Mouse (Mus musculus): ENCODE measurements around the gene Ankrd17. TPM values are rescaled to one million over a fixed set of nuclear protein-coding genes. Genes with fewer than 3 reads are reported as not detected.

Gene Ankrd17
- polyA plus RNA-seq, 1 experiment from 2014 or later: 32.5 TPM

DNA sequence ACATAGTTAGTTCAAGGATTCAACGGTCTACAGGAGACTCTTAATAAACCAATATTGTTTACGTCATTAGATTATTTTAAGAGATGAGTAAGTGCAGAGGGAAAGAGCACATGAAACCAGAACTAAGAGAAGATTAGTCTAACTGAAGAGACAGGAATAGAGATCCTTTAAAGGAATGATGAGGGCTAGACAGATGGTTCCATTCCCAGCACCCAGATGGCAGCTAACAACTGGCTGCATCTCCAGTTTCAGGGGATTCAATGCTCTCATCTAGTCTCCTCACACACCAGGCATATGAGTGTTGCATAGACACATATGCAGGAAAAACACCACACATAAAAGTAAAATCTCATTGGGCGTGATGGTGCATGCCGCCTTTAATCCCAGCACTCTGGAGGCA is 133.1 kb downstream of the Ankrd17 start:
- no peak overlapping the region for H3K4me3 ChIP-seq (replicated peaks; ENCODE audit: low read length)
- H3K27me3 ChIP-seq (replicated peaks; ENCODE audit: control insufficient read depth, insufficient read depth, low read length): no peaks in the 10 kb centered on the region
- no peak for ATAC-seq
- no peak overlapping the region for H3K27ac ChIP-seq (ENCODE audit: low read length)
- no peaks in the 10 kb centered on the region for H3K4me1 ChIP-seq (replicated peaks; ENCODE audit: control insufficient read depth, insufficient read depth, low read length)
- H3K36me3 ChIP-seq (ENCODE audit: control insufficient read depth, insufficient read depth): peaks cover 28% of the 10 kb centered on the region
- H3K4me2 ChIP-seq (ENCODE audit: low read length): no peak overlapping the region
- H3K9ac ChIP-seq (replicated peaks; ENCODE audit: low read depth, low read length): no peak overlapping the region
- no peaks in the 10 kb centered on the region for H3K9me3 ChIP-seq (ENCODE audit: control insufficient read depth, low read length)
- 95% methylated on average over 4 of the region's 4 CpGs for WGBS

DNA sequence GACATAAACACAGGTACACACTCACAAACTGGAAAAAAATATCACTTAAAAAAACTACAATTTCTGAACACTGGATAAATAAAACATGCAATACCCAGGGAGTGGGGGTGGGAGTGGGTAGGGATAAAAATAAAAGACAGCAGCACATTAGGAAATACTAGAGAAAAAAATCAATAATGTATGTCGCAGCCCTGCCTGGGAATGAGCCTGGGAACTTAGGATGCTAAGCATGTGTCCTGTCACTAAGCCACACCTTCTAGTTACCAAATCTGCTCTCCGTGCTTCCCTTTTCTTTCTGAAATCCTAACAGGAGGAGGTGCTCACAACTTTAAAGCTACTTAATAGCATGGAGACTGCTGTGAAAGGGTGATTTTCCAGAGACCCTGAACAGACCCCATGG is 136.6 kb downstream of the Ankrd17 start:
- Histone ChIP-seq H3K4me1 (replicated peaks; ENCODE audit: control insufficient read depth, insufficient read depth, low read length) (no peaks in the 10 kb centered on the region), H3K4me3 (replicated peaks; ENCODE audit: low read length) (no peak overlapping the region), H3K27ac (ENCODE audit: low read length) (no peak overlapping the region), H3K9me3 (ENCODE audit: control insufficient read depth, low read length) (no peaks in the 10 kb centered on the region), H3K9ac (replicated peaks; ENCODE audit: low read depth, low read length) (no peak overlapping the region), H3K36me3 (ENCODE audit: control insufficient read depth, insufficient read depth) (peaks cover 15% of the 10 kb centered on the region), H3K4me2 (ENCODE audit: low read length) (no peak overlapping the region), H3K27me3 (replicated peaks; ENCODE audit: control insufficient read depth, insufficient read depth, low read length) (no peaks in the 10 kb centered on the region)
- 95% methylated on average over 2 of the region's 2 CpGs for WGBS
- ATAC-seq: no peak

DNA sequence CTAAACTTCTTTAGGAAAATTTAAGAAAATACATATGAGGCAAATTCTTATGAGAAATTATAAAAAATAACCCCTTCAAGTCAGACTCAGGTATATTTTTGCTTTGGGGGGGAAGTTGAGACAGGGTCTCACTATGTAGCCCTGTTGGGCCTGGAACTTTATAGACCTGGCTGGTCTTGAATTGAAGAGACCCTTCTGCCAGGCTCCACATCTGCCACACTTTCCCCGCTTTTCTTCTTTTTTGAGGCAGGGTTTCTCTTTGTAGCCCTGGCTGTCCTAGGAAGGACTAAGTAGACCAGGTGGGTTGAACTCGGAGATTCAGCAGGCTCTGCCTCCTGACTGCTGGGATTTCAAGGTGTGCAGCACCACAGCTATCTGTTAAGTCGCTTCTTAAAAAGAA is 139.7 kb downstream of the Ankrd17 start:
- Histone ChIP-seq H3K4me2 (ENCODE audit: low read length) (no peak overlapping the region), H3K4me3 (replicated peaks; ENCODE audit: low read length) (no peak overlapping the region), H3K27me3 (replicated peaks; ENCODE audit: control insufficient read depth, insufficient read depth, low read length) (no peaks in the 10 kb centered on the region), H3K9me3 (ENCODE audit: control insufficient read depth, low read length) (no peaks in the 10 kb centered on the region), H3K4me1 (replicated peaks; ENCODE audit: control insufficient read depth, insufficient read depth, low read length) (peaks cover 11% of the 10 kb centered on the region), H3K27ac (ENCODE audit: low read length) (no peak overlapping the region), H3K9ac (replicated peaks; ENCODE audit: low read depth, low read length) (no peak overlapping the region), H3K36me3 (ENCODE audit: control insufficient read depth, insufficient read depth) (peaks cover 8% of the 10 kb centered on the region)
- no peak for ATAC-seq
- 95% methylated on average over 3 of the region's 3 CpGs for WGBS

DNA sequence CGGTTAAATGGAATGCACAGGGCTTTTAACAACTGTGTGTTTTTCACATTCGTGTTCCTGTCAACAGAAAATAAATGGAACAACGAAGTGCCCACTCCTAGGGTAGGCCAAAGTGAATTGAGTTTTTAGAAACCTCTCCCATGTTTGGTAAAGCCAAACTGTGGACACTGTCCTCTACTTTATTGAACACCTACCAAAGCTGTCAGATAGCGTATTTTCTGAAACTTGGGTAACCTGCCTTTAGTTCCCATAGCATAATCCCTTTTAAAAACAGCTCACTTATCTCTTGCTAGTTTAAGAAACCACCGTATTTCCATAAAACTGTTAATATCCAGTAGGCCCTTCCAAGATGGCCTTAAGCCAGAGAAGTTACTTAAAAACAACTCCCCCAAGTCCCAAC is 141.6 kb downstream of the Ankrd17 start:
- H3K4me2 ChIP-seq (ENCODE audit: low read length): no peak overlapping the region
- peaks cover 11% of the 10 kb centered on the region for H3K4me1 ChIP-seq (replicated peaks; ENCODE audit: control insufficient read depth, insufficient read depth, low read length)
- H3K27ac ChIP-seq (ENCODE audit: low read length): no peak overlapping the region
- H3K9me3 ChIP-seq (ENCODE audit: control insufficient read depth, low read length): no peaks in the 10 kb centered on the region
- H3K27me3 ChIP-seq (replicated peaks; ENCODE audit: control insufficient read depth, insufficient read depth, low read length): no peaks in the 10 kb centered on the region
- WGBS: 89% methylated on average over 5 of the region's 5 CpGs
- no peak overlapping the region for H3K9ac ChIP-seq (replicated peaks; ENCODE audit: low read depth, low read length)
- H3K4me3 ChIP-seq (replicated peaks; ENCODE audit: low read length): no peak overlapping the region
- ATAC-seq: no peak
- H3K36me3 ChIP-seq (ENCODE audit: control insufficient read depth, insufficient read depth): peaks cover 6% of the 10 kb centered on the region

DNA sequence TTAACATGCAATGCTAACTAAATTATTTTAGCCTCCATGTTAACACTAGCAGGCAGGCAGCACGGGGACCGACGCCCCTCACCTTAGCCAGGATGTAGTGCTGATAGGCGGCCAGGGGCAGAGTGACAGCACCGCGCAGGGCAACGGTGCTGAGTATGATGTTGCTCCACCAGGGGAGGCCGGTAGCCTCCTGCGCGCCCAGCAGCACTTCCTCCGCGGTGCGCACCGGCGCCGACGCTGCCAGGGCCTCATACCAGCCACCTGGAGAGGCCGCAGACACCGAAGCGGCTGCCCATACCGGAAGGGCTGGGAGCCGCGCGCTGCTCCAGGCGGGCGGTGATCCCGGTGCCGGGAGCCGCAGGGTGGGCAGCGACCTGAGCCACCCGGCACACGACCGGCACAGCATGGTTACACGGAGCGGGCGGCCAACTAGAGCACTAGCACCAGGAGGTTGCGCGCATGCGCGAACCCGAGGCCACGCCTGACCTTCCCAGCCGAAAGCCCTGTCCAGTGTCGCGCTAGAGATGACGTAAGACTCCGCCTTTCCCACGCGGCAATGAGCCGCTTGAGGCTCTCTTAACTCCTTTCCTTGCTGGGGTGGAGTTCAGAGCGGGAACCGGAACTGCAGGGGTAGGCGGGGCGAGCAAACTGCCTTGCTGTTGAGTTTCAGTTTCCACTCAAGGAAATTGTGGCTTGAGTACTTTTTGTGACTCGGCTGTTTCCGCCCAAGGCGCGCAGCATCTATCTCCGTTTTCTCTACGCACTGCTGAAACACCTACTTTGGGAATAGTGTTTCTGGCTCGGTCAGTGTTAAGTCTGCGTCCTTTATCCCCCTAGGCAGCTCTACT is 142.6 kb downstream of the Ankrd17 start, which contains the start of gene Cox18:
Gene Cox18, minus strand, starts transcription at position 468 of the 848 bp plus-strand sequence.
- Histone ChIP-seq H3K4me3 (replicated peaks; ENCODE audit: low read length) (peak within 1 kb of the TSS; percentile 93), H3K4me1 (replicated peaks; ENCODE audit: control insufficient read depth, insufficient read depth, low read length) (peaks cover 11% of the 10 kb centered on the region), H3K9me3 (ENCODE audit: control insufficient read depth, low read length) (no peaks in the 10 kb centered on the region), H3K9ac (replicated peaks; ENCODE audit: low read depth, low read length) (peak within 1 kb of the TSS; percentile 87), H3K4me2 (ENCODE audit: low read length) (peak within 1 kb of the TSS; percentile 84), H3K27me3 (replicated peaks; ENCODE audit: control insufficient read depth, insufficient read depth, low read length) (no peaks in the 10 kb centered on the region), H3K36me3 (ENCODE audit: control insufficient read depth, insufficient read depth) (peaks cover 8% of the 10 kb centered on the region), H3K27ac (ENCODE audit: low read length) (peak within 1 kb of the TSS; percentile 91)
- ATAC-seq: peak; percentile 98
- under 1% methylated on average over 62 of the region's 62 CpGs for WGBS

DNA sequence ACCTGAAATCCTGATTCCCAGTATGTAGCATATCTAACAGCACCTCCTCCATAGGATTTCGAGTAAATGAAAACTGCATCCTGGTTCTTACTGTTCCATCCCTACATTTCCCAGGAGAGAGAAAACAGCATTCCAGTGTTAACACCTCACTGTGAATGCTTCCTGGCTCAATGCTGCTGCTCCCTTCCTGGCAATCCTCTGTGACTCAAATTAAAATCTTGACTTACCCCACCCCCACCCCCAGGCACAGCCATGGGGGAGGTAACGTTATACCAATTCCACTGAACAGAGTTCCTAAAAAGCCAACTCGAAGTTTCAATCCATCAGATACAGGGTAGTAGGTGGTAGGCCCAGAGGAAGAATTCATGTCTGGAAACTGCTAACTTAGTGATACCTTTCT is 143.4 kb downstream of the Ankrd17 start:
- Histone ChIP-seq H3K4me1 (replicated peaks; ENCODE audit: control insufficient read depth, insufficient read depth, low read length) (peaks cover 11% of the 10 kb centered on the region), H3K4me3 (replicated peaks; ENCODE audit: low read length) (peak overlapping the region; percentile 93), H3K27me3 (replicated peaks; ENCODE audit: control insufficient read depth, insufficient read depth, low read length) (no peaks in the 10 kb centered on the region), H3K9me3 (ENCODE audit: control insufficient read depth, low read length) (no peaks in the 10 kb centered on the region), H3K27ac (ENCODE audit: low read length) (no peak overlapping the region), H3K4me2 (ENCODE audit: low read length) (peak overlapping the region; percentile 84), H3K36me3 (ENCODE audit: control insufficient read depth, insufficient read depth) (peaks cover 10% of the 10 kb centered on the region), H3K9ac (replicated peaks; ENCODE audit: low read depth, low read length) (peak overlapping the region; percentile 87)
- ATAC-seq: no peak; the same call in 1 of the 2 replicates
- WGBS: 34% methylated on average over 3 of the region's 3 CpGs

DNA sequence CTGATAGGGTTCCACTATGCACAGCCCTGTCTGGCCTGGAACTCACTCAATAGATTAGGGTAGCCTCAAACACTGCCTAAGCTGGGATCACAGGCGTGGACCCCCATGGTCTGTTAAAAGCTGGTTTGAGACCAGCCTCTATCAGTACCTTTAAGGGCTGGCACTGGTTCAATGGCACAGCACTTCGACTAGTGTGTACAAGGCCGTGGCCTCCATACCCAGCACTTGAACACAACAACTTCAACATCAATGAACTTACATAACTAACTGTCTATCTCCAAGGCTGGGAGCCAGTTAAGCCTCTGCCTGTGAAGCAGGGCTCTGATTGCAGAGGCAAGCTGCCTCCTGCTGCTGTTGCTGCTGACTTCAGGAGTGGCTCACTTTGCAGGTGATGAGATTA is 148.6 kb downstream of the Ankrd17 start:
- no peaks in the 10 kb centered on the region for H3K9me3 ChIP-seq (ENCODE audit: control insufficient read depth, low read length)
- no peak overlapping the region for H3K4me3 ChIP-seq (replicated peaks; ENCODE audit: low read length)
- no peaks in the 10 kb centered on the region for H3K27me3 ChIP-seq (replicated peaks; ENCODE audit: control insufficient read depth, insufficient read depth, low read length)
- ATAC-seq: no peak
- H3K4me2 ChIP-seq (ENCODE audit: low read length): no peak overlapping the region
- H3K4me1 ChIP-seq (replicated peaks; ENCODE audit: control insufficient read depth, insufficient read depth, low read length): peaks cover 4% of the 10 kb centered on the region
- H3K9ac ChIP-seq (replicated peaks; ENCODE audit: low read depth, low read length): no peak overlapping the region
- WGBS: 96% methylated on average over 3 of the region's 3 CpGs
- peaks cover 22% of the 10 kb centered on the region for H3K36me3 ChIP-seq (ENCODE audit: control insufficient read depth, insufficient read depth)
- no peak overlapping the region for H3K27ac ChIP-seq (ENCODE audit: low read length)

DNA sequence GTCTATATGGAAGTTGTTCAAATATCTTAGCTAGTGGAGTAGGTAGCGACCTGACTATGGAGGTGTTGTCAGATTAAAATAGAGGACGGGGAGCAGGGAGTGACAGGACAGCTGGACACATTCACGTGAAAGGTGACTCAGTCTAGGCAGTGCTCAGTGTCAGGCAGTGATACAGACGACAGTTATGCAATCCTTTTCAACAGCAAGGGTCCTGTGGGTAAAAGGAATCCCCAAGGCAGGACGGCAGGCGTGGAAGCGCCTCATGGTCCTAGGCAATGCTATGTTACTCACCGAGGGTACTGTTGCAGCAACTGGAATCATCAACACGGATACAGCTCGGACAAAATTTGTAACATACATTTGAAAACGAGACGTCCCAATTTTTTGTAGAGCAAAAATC is 149.2 kb downstream of the Ankrd17 start:
- ATAC-seq: no peak
- H3K27me3 ChIP-seq (replicated peaks; ENCODE audit: control insufficient read depth, insufficient read depth, low read length): no peaks in the 10 kb centered on the region
- no peaks in the 10 kb centered on the region for H3K4me1 ChIP-seq (replicated peaks; ENCODE audit: control insufficient read depth, insufficient read depth, low read length)
- no peaks in the 10 kb centered on the region for H3K9me3 ChIP-seq (ENCODE audit: control insufficient read depth, low read length)
- H3K4me2 ChIP-seq (ENCODE audit: low read length): no peak overlapping the region
- peaks cover 22% of the 10 kb centered on the region for H3K36me3 ChIP-seq (ENCODE audit: control insufficient read depth, insufficient read depth)
- WGBS: 94% methylated on average over 12 of the region's 12 CpGs
- H3K4me3 ChIP-seq (replicated peaks; ENCODE audit: low read length): no peak overlapping the region
- no peak overlapping the region for H3K9ac ChIP-seq (replicated peaks; ENCODE audit: low read depth, low read length)
- no peak overlapping the region for H3K27ac ChIP-seq (ENCODE audit: low read length)

DNA sequence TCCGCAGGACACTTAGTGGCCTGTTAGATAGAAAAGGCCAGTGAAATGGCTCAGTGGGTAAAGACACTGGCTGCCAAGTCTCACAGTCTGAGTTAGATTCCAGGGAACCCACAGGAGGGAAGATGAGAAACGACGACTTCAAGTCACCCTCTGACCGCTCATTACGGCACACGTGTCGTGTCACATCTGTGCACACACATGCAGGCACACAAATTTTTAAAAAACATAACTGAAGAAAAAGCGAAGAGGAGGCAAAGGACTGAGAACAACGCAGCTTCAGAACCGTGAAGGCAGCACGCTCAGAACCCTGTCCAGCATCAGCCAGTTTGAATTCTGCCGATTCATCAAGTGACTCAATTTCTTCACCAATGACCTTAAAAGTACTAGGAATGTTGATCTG is 153.0 kb downstream of the Ankrd17 start:
- no peak overlapping the region for H3K9ac ChIP-seq (replicated peaks; ENCODE audit: low read depth, low read length)
- peaks cover 16% of the 10 kb centered on the region for H3K36me3 ChIP-seq (ENCODE audit: control insufficient read depth, insufficient read depth)
- no peak overlapping the region for H3K4me2 ChIP-seq (ENCODE audit: low read length)
- ATAC-seq: no peak
- H3K9me3 ChIP-seq (ENCODE audit: control insufficient read depth, low read length): no peaks in the 10 kb centered on the region
- H3K27me3 ChIP-seq (replicated peaks; ENCODE audit: control insufficient read depth, insufficient read depth, low read length): no peaks in the 10 kb centered on the region
- 98% methylated on average over 12 of the region's 12 CpGs for WGBS
- H3K4me1 ChIP-seq (replicated peaks; ENCODE audit: control insufficient read depth, insufficient read depth, low read length): no peaks in the 10 kb centered on the region
- no peak overlapping the region for H3K4me3 ChIP-seq (replicated peaks; ENCODE audit: low read length)
- no peak overlapping the region for H3K27ac ChIP-seq (ENCODE audit: low read length)

Data from forebrain, embryonic 16.5 days (tissue).